Mouse (Mus musculus): ENCODE measurements at regions not wholly inside any gene's neighbourhood (a gene's known extent, or its start where the extent isn't known, plus 50 kb on each side); places are given as distances from the start of the nearest gene placed in this dataset.

DNA sequence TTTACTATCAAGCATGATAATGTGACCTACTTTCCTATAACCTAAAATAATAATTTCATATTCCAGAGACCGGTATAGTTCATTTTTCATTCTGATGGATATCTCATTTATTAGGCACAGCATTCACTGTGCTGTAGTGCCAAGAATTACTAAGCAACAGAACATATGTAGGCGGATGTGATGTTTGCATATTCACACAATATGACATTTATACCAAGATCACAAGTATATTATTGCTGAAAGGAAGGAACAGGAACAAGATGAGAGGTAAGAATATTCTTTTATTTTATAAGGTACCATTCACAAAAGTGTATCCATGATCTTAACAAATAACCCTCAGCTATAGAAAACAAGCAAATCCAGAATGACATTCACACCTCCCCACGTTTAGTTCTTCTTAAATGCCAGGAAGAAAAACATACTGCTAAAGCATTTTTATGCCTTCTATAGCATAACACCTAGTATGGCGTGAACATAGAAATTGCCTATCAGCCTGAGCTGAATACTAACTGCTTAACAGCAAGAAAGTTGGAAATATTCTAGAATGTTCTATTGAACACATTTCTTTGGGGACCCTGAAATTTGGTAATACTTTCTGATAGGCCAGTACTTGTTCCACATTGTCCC lies 1062.8 kb upstream of the Acvr2a start:
- no peak for DNase-seq (ENCODE audit: low spot score)

DNA sequence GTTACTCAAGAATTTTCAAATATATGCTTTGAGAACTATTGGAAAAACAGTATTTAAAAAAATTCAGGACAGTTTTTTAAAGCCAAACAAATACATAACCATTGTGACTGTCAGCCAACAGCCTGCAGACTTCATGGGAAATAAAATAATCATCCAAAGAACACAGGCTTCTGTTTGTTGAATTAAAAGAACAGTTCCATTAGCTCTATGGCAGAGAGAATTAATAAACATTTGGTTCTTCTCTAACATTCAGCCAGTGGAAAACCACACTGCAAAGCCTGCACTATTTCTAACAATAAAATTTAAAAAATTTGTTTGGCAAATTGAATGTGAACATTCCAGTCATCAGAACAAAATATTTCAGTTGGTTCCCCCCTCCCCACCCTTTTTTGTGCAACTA lies 1058.2 kb upstream of the Acvr2a start:
- no peak for DNase-seq (ENCODE audit: low spot score)

- DNase-seq (ENCODE audit: low spot score), result no peak
Observed at GRCm38 (mm10) chr2:47756248-47756647, 1057.7 kb upstream of the Acvr2a start.

- DNase-seq (ENCODE audit: low spot score), result no peak
Observed at GRCm38 (mm10) chr2:47775766-47776165, 1038.1 kb upstream of the Acvr2a start.

GRCm38 (mm10) chr2:47776965-47777364 lies 1036.9 kb upstream of the Acvr2a start:
- DNase-seq (ENCODE audit: low spot score), result no peak

GRCm38 (mm10) chr2:47785848-47786247 lies 1028.1 kb upstream of the Acvr2a start:
- DNase-seq (ENCODE audit: low spot score), result peak; percentile 9

- DNase-seq (ENCODE audit: low spot score), result no peak
Observed at GRCm38 (mm10) chr2:47822746-47823271, 991.1 kb upstream of the Acvr2a start.

- no peak for DNase-seq (ENCODE audit: low spot score)
Observed at GRCm38 (mm10) chr2:47832493-47832892, 981.4 kb upstream of the Acvr2a start.

DNA sequence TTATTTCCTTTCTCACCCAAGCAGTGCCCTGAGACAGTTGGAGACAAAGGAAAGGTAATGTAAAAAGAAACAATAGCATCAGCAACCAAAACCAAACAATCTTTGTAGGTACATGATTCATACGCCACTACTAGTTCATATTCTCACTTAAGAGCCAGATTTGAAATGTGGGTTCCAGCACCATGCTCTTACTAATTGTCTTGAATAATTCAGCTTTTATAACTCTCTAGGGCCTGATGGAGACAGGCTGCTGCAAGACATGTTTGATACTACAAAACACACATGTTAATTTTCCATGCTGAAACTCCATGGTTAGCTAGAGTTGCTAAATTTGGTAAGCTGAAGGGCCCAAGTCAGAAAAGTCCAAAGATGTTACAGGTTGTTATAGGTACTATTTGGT lies 980.4 kb upstream of the Acvr2a start:
- no peak for DNase-seq (ENCODE audit: low spot score)

DNA sequence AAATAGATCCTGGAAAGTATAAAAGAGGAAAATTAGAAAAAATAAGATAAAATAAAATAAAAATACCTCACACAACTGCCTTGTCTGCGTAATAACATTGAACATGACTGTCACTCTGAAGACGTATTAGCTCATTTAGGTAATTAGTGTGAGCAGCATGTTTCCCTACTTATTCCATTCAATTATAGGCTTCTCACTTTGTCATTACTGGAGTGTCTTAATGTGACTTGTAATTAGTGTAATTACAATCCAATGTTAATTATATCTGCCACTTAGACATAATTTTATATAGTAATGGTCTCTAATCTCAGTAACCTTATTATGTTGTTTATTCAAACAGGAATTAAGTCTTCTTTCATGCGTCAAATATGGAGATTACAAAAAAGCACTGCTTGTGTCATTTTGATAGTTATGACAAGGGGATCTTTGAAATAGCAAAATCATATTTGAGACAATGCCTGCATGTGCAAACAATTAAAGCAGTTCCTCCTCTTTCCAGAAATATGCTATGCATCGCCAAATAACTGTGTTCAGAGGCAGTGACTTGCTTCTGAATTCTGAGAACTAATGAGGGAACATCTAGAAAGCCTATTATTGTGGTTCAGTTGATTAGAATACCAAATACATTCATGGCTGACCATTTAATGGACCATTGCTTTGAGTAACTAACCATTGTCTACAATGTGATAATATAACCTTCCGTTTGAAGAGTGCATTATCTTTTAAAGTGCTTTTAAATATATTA lies 979.7 kb upstream of the Acvr2a start:
- no peak for DNase-seq (ENCODE audit: low spot score)

DNA sequence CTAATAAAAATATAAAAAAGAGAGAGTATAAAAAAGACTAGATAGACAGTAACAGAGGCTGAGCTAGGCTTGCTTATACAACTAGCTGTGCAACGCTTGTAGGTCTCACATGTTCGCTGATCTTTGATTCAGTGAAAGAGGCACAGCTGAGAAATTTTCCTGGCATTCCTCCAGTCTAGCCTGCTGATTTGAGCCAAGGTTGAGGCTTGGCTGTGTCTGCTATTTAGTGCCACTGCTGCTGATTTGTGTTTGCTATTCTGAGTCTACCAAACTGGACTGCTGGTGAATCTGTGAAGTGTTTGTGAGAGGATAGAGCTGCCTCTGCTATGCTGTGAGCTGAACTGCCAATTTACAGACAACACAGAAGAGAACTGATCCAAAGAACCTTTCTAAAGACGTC lies 956.7 kb upstream of the Acvr2a start:
- DNase-seq (ENCODE audit: low spot score), result no peak

DNA sequence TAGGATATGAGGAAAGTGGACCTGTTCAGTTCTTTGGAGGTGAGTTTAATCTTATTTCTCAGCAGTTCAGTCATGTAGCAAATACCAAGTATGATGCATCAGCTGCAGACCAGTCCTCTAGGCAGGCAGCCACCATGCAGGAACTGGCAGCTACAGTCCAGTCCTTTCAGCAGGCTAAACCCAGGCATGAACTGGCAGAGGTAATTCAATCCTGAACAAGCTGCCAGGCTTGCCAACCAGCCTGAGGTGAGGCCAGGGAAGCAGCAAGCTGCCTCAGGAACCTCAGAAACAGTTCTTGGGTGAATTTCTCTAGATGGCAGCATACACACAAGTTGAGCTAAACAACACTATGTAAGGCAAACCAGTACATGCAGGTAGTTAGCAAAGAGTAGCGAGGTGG lies 951.5 kb upstream of the Acvr2a start:
- no peak for DNase-seq (ENCODE audit: low spot score)

DNA sequence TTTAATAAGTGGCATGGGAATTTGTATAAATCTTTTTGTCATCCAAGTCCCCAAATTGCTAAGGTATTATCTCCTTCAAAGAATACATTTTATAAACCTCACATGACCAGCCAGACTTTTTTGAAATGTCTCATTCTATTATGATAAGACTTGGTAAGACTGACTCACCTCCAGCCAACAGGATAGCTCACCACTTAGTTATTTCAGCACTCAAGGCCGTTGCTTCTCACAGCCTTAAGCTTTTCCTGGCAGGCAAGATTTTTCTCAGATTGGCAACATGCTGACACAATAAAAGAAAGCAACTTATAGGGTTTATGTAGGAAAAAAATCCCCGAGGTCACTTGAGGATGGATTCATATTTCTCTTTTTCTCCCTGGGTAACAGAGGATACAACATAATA lies 935.9 kb upstream of the Acvr2a start:
- DNase-seq (ENCODE audit: low spot score), result no peak

- DNase-seq (ENCODE audit: low spot score), result no peak
Observed at GRCm38 (mm10) chr2:47879071-47879470, 934.8 kb upstream of the Acvr2a start.

GRCm38 (mm10) chr2:47879796-47880195 lies 934.1 kb upstream of the Acvr2a start:
- DNase-seq (ENCODE audit: low spot score), result no peak

- no peak for DNase-seq (ENCODE audit: low spot score)
Observed at GRCm38 (mm10) chr2:47888166-47888565, 925.7 kb upstream of the Acvr2a start.

DNA sequence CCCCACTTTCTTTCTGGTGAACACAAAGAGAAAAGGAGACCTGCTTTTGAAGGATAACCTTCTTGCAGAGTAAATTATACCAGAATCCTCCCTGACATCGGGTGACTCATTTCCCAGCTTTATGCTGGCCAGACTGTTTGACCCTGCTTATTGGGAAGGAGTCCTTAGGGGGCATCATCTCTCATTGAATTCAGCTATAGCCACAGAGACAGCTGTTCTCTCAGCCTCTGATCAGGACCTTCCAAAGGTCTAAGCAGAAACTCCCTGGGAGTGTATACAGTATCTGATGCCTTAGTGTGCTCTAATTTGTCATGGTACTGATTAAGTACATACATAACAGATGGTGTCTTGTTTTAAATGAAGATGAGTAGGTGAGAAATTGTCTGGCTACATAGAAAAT lies 922.5 kb upstream of the Acvr2a start:
- DNase-seq (ENCODE audit: low spot score), result no peak

DNA sequence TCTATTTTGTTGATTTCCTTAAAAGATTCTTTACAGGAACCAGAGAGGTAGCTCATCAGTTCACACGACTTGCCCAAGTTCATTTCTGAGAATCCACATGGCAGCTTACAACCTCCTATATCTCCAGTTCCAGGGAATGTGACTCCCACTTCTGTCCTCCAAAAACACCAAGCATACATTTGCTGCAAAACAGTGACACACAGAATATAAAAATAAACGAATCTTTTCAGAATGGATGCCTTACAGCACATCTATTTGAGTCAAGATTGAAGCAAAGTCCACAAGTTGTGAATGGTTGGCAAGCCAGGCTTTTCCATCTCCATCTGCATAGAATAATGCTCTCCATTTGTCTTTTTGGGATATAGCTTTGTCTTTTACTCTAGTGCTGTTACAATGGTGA lies 921.0 kb upstream of the Acvr2a start:
- DNase-seq (ENCODE audit: low spot score), result no peak

GRCm38 (mm10) chr2:47894806-47895205 lies 919.1 kb upstream of the Acvr2a start:
- no peak for DNase-seq (ENCODE audit: low spot score)

- no peak for DNase-seq (ENCODE audit: low spot score)
Observed at GRCm38 (mm10) chr2:47914270-47914669, 899.6 kb upstream of the Acvr2a start.

- DNase-seq (ENCODE audit: low spot score), result no peak
Observed at GRCm38 (mm10) chr2:47914986-47915485, 898.9 kb upstream of the Acvr2a start.

GRCm38 (mm10) chr2:47922965-47923364 lies 890.9 kb upstream of the Acvr2a start:
- no peak for DNase-seq (ENCODE audit: low spot score)

DNA sequence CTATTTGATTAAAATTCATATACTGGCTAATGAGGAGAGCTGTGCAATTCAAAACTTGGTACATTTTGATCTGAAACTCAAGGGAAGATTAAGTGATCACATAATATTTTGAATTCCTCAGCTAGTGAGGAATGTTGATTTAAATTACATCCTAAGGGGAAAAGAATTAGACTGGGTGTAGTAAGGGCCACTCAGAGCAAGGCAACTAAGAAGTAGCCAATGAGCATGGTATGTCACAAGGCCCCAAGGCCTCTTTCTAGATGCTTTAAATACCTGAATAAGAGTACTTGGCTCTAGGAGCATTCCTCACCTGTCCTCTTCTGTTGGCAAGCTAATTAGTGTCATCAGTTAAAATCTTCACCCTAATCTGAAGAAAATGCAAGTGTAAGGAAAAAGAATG lies 887.3 kb upstream of the Acvr2a start:
- DNase-seq (ENCODE audit: low spot score), result no peak
